Mouse (Mus musculus) bone marrow macrophage, adult 2 months (primary cell): ENCODE data around the gene Polr2a.

Source experiments
- CTCF ChIP-seq: IDR thresholded peaks from 2 replicates; pipeline ENCODE4 v1.5.1; 2012; ENCODE audit warnings: low read depth, mild to moderate bottlenecking, low read length, moderate library complexity
- POLR2A ChIP-seq: IDR thresholded peaks from 2 replicates; pipeline ENCODE4 v1.6.1; 2012; ENCODE audit warnings: mild to moderate bottlenecking, low read depth, low read length, borderline replicate concordance

DNA sequence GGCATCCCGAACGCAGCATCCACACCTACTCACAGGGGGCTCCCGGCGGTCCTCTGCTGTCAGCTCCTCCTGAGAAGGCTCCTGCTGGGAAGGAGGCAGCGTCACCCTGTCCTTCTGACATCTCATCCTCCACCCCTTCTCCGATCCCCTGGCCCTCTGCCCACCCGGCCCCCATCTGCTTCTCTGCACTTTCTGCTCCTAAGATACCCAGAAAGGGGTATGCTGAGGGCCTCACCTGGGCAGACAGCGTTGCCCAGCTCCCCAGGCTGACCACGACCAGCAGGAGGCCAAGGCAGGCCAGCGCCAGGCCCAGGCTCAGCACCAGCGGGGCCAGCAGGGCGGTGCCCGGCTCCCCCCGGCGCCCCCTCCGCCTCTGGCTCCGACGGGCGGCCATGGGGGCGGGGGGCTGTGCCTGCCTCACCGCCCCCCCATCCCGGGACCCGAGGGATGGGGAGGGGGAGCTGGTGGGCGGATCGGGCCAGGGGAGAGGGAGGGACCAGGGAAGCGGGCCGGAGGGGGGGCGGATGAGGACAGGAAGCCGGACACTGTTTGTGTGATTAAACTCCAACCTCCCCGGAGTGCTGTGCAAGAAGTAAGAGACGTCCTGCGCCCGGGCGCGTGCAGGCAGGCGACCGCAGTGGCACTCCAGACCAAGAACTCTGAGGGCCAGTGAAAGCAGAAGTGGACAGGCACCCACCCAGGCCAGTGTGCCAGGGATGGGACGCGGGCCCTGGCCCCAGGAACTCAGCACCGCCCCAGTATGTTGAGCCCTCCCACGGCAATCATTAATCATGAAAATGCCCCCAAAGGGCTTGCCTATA, 62.9 kb downstream of the Polr2a start, which contains the start of the genes Tnfsf12 and Tnfsfm13:
- TF ChIP-seq CTCF, result no peak
- TF ChIP-seq POLR2A, result no peak
